Mouse (Mus musculus): ENCODE results near the gene Pafah1b1. TPM values are rescaled to one million over a fixed set of nuclear protein-coding genes. Genes with fewer than 3 reads are reported as not detected.

The Pafah1b1 gene
- polyA plus RNA-seq (2015; fragmentation: Illumina TruSeq; extraction: RNeasy Lipid Tissue Mini Kit (QIAGEN cat#74804); ENCODE audit: low read depth, low replicate concordance) = 248 TPM

DNA sequence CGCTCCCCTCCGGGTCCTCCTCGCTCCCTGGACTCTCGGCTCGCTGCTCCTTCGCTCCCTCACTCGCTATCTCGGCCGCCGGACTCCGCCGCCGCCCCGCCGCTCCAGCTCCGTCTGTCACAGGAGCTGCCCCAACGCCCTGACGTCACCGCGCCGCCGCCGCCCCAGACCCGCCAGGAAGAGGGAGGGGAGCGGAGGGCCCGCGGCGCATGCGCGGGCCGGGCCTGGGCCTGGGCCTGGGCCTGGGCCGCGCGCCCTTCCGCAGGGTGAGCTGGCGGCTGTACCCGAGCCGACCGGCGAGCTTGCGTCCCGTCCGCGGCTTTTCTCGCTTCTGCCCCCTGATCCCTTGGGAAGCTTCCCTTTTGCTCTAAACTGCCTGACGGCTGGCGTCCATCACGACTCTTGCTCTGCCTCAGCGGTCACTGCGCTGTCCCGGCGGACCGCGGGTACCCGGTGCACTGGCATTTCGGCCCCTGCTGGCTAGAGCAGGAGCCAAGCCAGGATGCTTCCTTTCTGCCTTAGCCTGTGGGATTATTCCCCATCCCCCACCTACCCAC, at the start of gene Pafah1b1:
Pafah1b1 (minus strand) TSS at position 436 of the 557 bp plus-strand sequence.

DNA sequence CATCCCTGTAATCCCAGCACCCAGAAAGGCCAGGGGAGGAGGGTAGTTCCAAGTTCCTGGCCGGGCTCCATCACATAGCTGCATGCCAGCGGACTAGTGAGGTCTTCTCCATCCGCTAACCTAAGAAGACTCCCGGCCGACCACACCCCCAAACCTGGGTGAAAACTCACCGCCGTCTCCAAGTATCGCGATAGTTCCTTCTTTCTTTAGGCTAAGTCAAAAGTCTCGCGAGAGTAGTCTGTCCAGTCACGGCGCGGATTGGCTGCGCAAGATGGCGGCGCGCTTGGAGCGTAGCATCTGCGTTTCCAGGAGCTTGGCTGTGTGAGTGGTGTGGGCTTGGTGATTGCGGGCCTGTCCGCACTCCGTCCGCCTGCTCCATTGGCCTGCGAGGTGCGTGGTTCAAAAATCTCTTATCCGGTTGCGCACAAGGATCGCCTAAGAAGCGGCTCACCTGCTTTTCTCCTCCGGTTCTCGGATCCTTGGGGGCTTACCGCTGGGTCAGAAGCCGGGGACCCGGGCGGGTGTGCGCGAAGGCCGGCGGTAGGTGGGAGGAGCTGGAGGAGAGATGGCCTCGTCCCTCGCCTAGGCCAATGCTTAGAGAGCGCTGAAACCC, 46.2 kb upstream of the Pafah1b1 start, which contains the start of gene Mettl16:
Mettl16 (plus strand) TSS at position 236 of the 613 bp plus-strand sequence.

DNA sequence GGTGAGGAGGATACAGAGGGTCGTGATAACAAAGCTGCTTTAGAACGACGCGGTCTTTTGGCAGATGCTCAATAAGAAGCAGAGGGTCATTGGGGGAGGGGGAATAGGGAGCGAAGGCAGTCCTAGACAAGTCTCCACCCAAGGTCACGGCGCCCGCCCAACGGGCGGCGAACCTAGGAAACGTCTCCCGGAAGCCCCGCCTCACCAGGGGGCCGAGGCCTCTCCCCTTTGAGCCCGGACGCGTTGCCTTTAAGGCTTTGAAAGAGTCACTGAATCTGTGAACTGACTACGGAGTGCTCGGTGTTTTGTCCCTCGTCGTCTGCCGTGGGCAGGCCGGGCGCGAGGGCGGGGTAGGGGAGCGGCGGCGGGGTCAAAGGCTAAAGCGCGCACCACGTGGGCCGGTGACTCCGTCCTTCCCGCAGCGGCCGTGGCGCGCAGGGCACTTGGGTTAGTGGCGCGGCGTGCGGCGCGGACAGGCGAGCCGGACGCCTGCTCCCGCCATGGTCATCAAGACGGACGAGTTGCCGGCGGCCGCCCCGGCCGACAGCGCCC, 75.3 kb downstream of the Pafah1b1 start, which contains the start of gene Cluh:
Cluh (plus strand) TSS at position 401 of the 552 bp plus-strand sequence.

Other genes with a start within 250 kb of the Pafah1b1 start
- gene Rap1gap2, start 113.8 kb downstream of the Pafah1b1 start, polyA plus RNA-seq (2015; fragmentation: Illumina TruSeq; extraction: RNeasy Lipid Tissue Mini Kit (QIAGEN cat#74804); ENCODE audit: low read depth, low replicate concordance) = 96.1 TPM
- 17.3 TPM for gene Ccdc92b, start 105.1 kb downstream of the Pafah1b1 start, polyA plus RNA-seq (2015; fragmentation: Illumina TruSeq; extraction: RNeasy Lipid Tissue Mini Kit (QIAGEN cat#74804); ENCODE audit: low read depth, low replicate concordance)
- 43.6 TPM for gene Cluh, start 75.2 kb downstream of the Pafah1b1 start, polyA plus RNA-seq (2015; fragmentation: Illumina TruSeq; extraction: RNeasy Lipid Tissue Mini Kit (QIAGEN cat#74804); ENCODE audit: low read depth, low replicate concordance)
- 14.3 TPM for gene Mettl16, start 46.2 kb upstream of the Pafah1b1 start, polyA plus RNA-seq (2015; fragmentation: Illumina TruSeq; extraction: RNeasy Lipid Tissue Mini Kit (QIAGEN cat#74804); ENCODE audit: low read depth, low replicate concordance)
- 16.5 TPM for gene Mnt, start 106.2 kb upstream of the Pafah1b1 start, polyA plus RNA-seq (2015; fragmentation: Illumina TruSeq; extraction: RNeasy Lipid Tissue Mini Kit (QIAGEN cat#74804); ENCODE audit: low read depth, low replicate concordance)
- gene Sgsm2, start 172.4 kb upstream of the Pafah1b1 start, polyA plus RNA-seq (2015; fragmentation: Illumina TruSeq; extraction: RNeasy Lipid Tissue Mini Kit (QIAGEN cat#74804); ENCODE audit: low read depth, low replicate concordance) = 48.3 TPM
- 21.8 TPM for gene Tsr1, start 173.4 kb upstream of the Pafah1b1 start, polyA plus RNA-seq (2015; fragmentation: Illumina TruSeq; extraction: RNeasy Lipid Tissue Mini Kit (QIAGEN cat#74804); ENCODE audit: low read depth, low replicate concordance)
- gene Smg6, start 201.2 kb upstream of the Pafah1b1 start, polyA plus RNA-seq (2015; fragmentation: Illumina TruSeq; extraction: RNeasy Lipid Tissue Mini Kit (QIAGEN cat#74804); ENCODE audit: low read depth, low replicate concordance) = 18.1 TPM
- gene Srr, start 201.3 kb upstream of the Pafah1b1 start, polyA plus RNA-seq (2015; fragmentation: Illumina TruSeq; extraction: RNeasy Lipid Tissue Mini Kit (QIAGEN cat#74804); ENCODE audit: low read depth, low replicate concordance) = 73.8 TPM